Mouse (Mus musculus) stomach, embryonic 16.5 days (tissue): ENCODE results near the gene Zfp526. TPM values are rescaled to one million over a fixed set of nuclear protein-coding genes. Genes with fewer than 3 reads are reported as not detected.

Experiments
- ATAC-seq: fragments of 200-750 bp; cut with Nextera tagmentation; 2 replicates; pipeline ENCODE4 v1.8.0; 2017; ENCODE audit warnings: moderate number of reproducible peaks, moderate TSS enrichment; ENCODE audit not compliant: insufficient read depth, low FRiP score
- H3K27ac ChIP-seq: fragments of 300-500 bp; sonication (generic); 2 replicates; pipeline ENCODE4 v1.5.1; 2014; ENCODE audit warnings: low read length
- H3K27me3 ChIP-seq: fragments of 300-500 bp; sonication (generic); 2 replicates; pipeline ENCODE4 v1.6.1; 2014; ENCODE audit warnings: low read length, control low read depth, mixed read lengths; ENCODE audit not compliant: control insufficient read depth, insufficient read depth
- H3K36me3 ChIP-seq: fragments of 300-500 bp; sonication (generic); 2 replicates; pipeline ENCODE4 v1.6.1; 2014; ENCODE audit warnings: low read length; ENCODE audit not compliant: control insufficient read depth, insufficient read depth
- H3K4me1 ChIP-seq: fragments of 300-500 bp; sonication (generic); 2 replicates; pipeline ENCODE4 v1.6.1; 2014; ENCODE audit warnings: low read length, control low read depth, mixed read lengths; ENCODE audit not compliant: control insufficient read depth, insufficient read depth
- H3K4me2 ChIP-seq: fragments of 300-500 bp; sonication (generic); 2 replicates; pipeline ENCODE4 v1.6.1; 2014; ENCODE audit warnings: low read depth, low read length, mixed read lengths
- H3K4me3 ChIP-seq: fragments of 300-500 bp; sonication (generic); replicated peaks from 2 replicates; pipeline ENCODE4 v1.5.1; 2014; ENCODE audit warnings: mild to moderate bottlenecking, low read length
- H3K9ac ChIP-seq: fragments of 300-500 bp; sonication (generic); 2 replicates; pipeline ENCODE4 v1.6.1; 2014; ENCODE audit warnings: low read length
- H3K9me3 ChIP-seq: fragments of 300-500 bp; sonication (generic); replicated peaks from 2 replicates; pipeline ENCODE4 v1.6.1; 2016; ENCODE audit warnings: low read length, control low read depth; ENCODE audit not compliant: control insufficient read depth
- WGBS: fragments of 180-500 bp; shearing (Covaris S2); extraction: QIAGEN DNeasy Blood & Tissue Kit; methylation state at CpG from one replicate; pipeline ENCODE4 v1.1.7; 2014; 5-methylcytosine and 5-hydroxymethylcytosine counted together
- polyA plus RNA-seq: library from polyadenylated mRNA; unstranded; fragments of >200 nt; fragmentation: Nextera tagmentation; extraction: Ambion mirVana; gene quantifications from 2 replicates; pipeline ENCODE4 v1.2.1, GENCODE M21; 2015

Zfp526 gene
- polyA plus RNA-seq, 1 experiment from 2014 or later, result 2.9 TPM

DNA sequence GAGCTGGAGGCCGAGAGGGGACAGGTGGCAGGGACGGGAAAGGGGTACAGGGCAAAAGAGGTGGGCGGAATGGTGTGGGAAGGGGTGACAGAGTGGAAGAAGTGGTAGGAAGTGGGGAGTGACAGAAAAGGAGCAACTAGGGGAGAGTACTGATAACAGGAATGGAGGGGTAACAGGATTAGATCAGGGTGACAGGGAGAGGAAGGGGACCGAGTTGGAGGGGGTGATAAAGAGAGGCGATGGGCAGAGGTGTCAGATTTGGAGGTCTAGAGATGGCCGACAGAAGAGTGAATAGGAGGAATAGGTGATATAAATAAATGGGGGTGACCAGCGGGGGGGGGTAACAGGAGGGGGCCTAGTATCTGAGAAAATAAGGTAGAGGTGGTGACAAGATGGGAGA, 47.4 kb downstream of the Zfp526 start:
- H3K27me3 ChIP-seq, result no peaks in the 10 kb centered on the region
- ATAC-seq, result no peak
- 1% methylated on average over 7 of the region's 7 CpGs for WGBS

DNA sequence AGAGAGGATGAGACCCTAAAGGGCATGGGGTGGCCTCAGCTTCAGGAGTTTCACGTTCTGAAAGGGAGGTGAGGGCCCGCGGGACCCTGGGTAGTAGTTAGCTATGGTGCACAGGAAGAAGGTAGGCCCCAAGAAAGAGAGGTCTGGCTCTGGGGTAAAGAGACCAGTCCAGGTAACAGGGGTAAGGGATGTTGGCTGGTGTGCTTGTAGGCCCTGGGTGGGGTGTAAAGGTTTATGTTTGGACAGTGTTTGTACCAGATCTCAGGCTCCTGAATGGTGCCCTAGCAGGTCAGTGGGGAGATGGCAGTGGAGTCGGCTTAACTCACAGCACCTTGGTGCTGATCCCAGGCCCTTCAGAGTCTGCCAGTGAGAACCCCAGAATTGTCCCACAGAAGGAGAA, 47.8 kb downstream of the Zfp526 start:
- H3K4me2 ChIP-seq, result peak overlapping the region; percentile 83
- peak overlapping the region; percentile 90 for H3K27ac ChIP-seq
- H3K36me3 ChIP-seq, result peaks cover 14% of the 10 kb centered on the region; the same call in 1 of the 2 replicates
- no peak for ATAC-seq
- H3K9me3 ChIP-seq, result no peaks in the 10 kb centered on the region
- 38% methylated on average over 4 of the region's 4 CpGs for WGBS
- no peaks in the 10 kb centered on the region for H3K27me3 ChIP-seq
- peak overlapping the region; percentile 95 for H3K9ac ChIP-seq
- peak overlapping the region; percentile 89 for H3K4me3 ChIP-seq
- peaks cover 25% of the 10 kb centered on the region for H3K4me1 ChIP-seq

More for the DNA sequence above, 47.4 kb downstream of the Zfp526 start:
- Histone ChIP-seq H3K9me3 (no peaks in the 10 kb centered on the region), H3K4me1 (peaks cover 21% of the 10 kb centered on the region), H3K27ac (peak overlapping the region; percentile 90), H3K4me3 (peak overlapping the region; percentile 89), H3K36me3 (peaks cover 14% of the 10 kb centered on the region; the same call in 1 of the 2 replicates), H3K4me2 (peak overlapping the region; percentile 83), H3K9ac (peak overlapping the region; percentile 95)

- Histone ChIP-seq H3K4me3 (peak overlapping the region; percentile 89), H3K36me3 (peaks cover 14% of the 10 kb centered on the region; the same call in 1 of the 2 replicates), H3K4me2 (peak overlapping the region; percentile 83), H3K27me3 (no peaks in the 10 kb centered on the region), H3K9ac (peak overlapping the region; percentile 95), H3K27ac (peak overlapping the region; percentile 90), H3K4me1 (peaks cover 30% of the 10 kb centered on the region), H3K9me3 (no peaks in the 10 kb centered on the region)
- 80% methylated on average over 8 of the region's 8 CpGs for WGBS
- no peak for ATAC-seq
Measured at GRCm38 (mm10) chr7:25269545-25270271, 48.5 kb downstream of the Zfp526 start.

DNA sequence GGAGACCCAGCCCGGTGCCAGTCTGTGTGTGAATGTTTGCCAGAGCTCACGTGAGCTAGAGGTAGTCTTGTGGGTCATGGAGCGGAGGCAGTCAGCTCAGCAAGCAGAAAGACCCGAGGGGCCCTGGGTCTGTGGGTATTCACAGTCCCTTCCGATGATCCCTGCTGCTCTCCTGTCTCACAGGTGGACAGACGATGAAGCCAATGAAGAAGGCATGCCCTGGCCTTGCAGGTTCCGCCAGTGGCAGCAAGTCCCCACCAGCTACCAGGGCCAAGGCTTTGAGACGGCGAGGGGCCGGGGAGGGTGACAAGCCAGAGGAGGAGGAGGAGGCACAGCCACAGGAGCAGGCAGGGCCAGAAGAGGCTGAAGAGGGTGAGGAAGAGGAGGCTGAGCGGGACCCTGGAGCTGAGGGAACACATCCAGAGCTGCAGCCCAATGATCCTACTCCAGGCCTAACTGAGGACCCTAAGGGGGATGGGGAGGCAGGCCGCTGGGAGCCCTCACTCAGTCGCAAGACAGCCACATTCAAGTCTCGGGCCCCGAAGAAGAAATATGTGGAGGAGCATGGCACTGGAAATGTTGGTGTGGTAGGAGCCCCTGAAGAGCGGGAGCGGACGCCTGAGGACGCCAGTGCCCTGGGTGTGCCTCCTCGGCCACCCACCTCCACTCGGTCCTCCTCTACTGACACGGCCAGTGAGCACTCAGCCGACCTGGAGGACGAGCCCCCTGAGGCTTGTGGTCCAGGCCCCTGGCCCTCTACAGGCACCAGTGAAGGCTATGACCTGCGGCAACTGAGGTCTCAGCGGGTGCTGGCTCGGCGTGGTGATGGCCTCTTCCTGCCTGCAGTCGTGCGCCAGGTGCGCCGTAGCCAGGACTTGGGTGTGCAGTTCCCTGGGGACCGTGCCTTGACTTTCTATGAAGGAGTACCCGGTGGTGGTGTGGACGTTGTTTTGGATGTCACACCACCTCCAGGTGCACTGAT, 49.7 kb downstream of the Zfp526 start:
- Histone ChIP-seq H3K4me3 (no peak overlapping the region), H3K27ac (peak overlapping the region; percentile 46; the same call in 1 of the 2 replicates), H3K4me2 (peak overlapping the region; percentile 83; the same call in 1 of the 2 replicates), H3K27me3 (no peaks in the 10 kb centered on the region), H3K36me3 (peaks cover 14% of the 10 kb centered on the region; the same call in 1 of the 2 replicates), H3K9ac (no peak overlapping the region), H3K4me1 (peaks cover 41% of the 10 kb centered on the region), H3K9me3 (no peaks in the 10 kb centered on the region)
- 88% methylated on average over 35 of the region's 35 CpGs for WGBS
- ATAC-seq, result no peak

- 89% methylated on average over 30 of the region's 30 CpGs for WGBS
- peaks cover 44% of the 10 kb centered on the region for H3K4me1 ChIP-seq
- no peak for ATAC-seq
Measured at GRCm38 (mm10) chr7:25271651-25272444, 50.6 kb downstream of the Zfp526 start.

DNA sequence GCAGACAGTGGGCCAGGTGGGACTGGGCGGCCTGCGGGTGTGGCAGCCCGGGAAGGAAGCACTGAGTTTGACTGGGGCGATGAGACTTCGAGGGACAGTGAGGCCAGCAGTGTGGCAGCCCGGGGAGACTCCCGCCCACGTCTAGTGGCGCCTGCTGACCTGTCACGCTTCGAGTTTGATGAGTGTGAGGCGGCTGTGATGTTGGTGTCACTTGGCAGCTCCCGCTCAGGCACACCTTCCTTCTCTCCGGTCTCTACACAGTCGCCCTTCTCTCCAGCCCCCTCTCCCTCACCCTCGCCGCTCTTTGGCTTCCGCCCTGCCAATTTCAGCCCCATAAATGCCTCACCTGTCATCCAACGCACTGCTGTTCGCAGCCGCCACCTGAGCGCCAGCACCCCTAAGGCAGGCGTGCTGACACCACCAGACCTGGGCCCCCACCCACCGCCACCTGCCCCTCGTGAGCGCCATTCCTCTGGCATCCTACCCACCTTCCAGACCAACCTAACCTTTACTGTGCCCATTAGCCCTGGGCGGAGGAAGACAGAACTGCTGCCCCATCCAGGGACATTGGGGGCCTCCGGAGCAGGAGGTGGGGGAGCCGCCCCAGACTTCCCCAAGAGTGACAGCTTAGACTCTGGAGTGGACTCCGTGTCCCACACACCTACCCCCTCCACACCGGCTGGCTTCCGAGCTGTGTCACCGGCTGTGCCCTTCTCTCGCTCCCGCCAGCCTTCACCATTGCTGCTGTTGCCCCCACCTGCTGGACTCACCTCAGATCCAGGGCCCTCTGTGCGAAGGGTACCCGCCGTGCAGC, 51.4 kb downstream of the Zfp526 start:
- peaks cover 51% of the 10 kb centered on the region for H3K4me1 ChIP-seq
- peak overlapping the region; percentile 26; the same call in 1 of the 2 replicates for H3K9ac ChIP-seq
- no peak overlapping the region for H3K4me3 ChIP-seq
- H3K36me3 ChIP-seq, result peaks cover 14% of the 10 kb centered on the region; the same call in 1 of the 2 replicates
- no peaks in the 10 kb centered on the region for H3K27me3 ChIP-seq
- WGBS, result 85% methylated on average over 38 of the region's 38 CpGs
- H3K27ac ChIP-seq, result no peak overlapping the region
- no peaks in the 10 kb centered on the region for H3K9me3 ChIP-seq
- no peak overlapping the region for H3K4me2 ChIP-seq
- no peak for ATAC-seq

More at GRCm38 (mm10) chr7:25271651-25272444, 50.6 kb downstream of the Zfp526 start:
- no peaks in the 10 kb centered on the region for H3K27me3 ChIP-seq
- H3K27ac ChIP-seq, result no peak overlapping the region
- H3K36me3 ChIP-seq, result peaks cover 14% of the 10 kb centered on the region; the same call in 1 of the 2 replicates
- H3K4me3 ChIP-seq, result no peak overlapping the region
- H3K9me3 ChIP-seq, result no peaks in the 10 kb centered on the region
- H3K9ac ChIP-seq, result peak overlapping the region; percentile 10; the same call in 1 of the 2 replicates
- no peak overlapping the region for H3K4me2 ChIP-seq

DNA sequence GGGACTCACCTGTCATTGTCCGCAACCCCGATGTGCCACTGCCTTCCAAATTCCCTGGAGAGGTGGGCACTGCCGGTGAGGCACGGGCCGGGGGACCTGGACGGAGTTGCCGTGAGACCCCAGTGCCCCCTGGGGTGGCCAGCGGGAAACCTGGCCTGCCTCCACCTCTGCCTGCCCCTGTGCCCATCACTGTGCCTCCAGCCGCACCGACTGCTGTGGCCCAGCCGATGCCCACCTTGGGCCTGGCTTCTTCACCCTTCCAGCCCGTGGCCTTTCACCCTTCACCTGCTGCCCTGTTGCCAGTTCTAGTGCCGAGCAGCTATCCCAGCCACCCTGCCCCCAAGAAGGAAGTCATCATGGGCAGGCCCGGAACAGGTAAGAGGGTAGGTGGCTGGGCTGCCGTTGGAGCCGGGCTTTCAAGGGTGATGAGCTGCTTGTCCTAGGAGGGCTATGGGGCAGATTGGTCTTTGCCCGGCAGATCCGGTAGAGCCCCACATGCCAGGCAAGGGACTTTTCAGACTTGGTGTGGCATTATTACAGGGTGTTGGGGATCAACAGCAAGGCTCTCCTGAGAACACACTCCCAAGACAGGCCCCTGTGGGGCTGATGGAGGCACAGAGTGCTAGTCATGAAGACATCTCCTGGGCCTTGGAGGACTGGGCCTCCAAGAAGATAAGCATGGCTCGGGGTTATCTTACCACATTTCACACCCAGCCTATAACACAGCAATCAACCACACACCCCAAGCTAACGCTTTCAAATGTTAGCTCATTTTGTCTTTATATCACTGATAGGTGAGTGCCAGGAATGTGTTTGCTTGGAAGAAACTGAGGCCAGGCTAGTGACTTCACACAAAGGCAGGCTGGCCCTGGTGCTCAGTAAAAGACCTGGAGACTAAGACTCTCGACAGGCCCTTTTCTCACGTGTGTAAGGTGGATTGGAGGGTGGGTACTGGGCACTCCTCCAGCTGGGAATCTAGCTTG, 52.3 kb downstream of the Zfp526 start:
- 87% methylated on average over 22 of the region's 22 CpGs for WGBS
- Histone ChIP-seq H3K27me3 (no peaks in the 10 kb centered on the region), H3K4me2 (no peak overlapping the region), H3K4me3 (no peak overlapping the region), H3K9me3 (no peaks in the 10 kb centered on the region), H3K4me1 (peaks cover 55% of the 10 kb centered on the region), H3K9ac (peak overlapping the region; percentile 26), H3K36me3 (peaks cover 14% of the 10 kb centered on the region; the same call in 1 of the 2 replicates), H3K27ac (peak overlapping the region; percentile 100; the same call in 1 of the 2 replicates)
- ATAC-seq, result no peak
